Mouse (Mus musculus) stomach, postnatal 0 days (tissue): ENCODE measurements at regions not wholly inside any gene's neighbourhood (a gene's known extent, or its start where the extent isn't known, plus 50 kb on each side); places are given as distances from the start of the nearest gene placed in this dataset.

Experiments used
- CTCF ChIP-seq: IDR thresholded peaks from 2 replicates; pipeline ENCODE4 v1.5.1; 2016; ENCODE audit warnings: antibody characterized with exemption, low read depth, mild to moderate bottlenecking, moderate library complexity
- EP300 ChIP-seq: optimal IDR thresholded peaks from 2 replicates; pipeline ENCODE3; 2016; ENCODE audit warnings: antibody characterized with exemption

DNA sequence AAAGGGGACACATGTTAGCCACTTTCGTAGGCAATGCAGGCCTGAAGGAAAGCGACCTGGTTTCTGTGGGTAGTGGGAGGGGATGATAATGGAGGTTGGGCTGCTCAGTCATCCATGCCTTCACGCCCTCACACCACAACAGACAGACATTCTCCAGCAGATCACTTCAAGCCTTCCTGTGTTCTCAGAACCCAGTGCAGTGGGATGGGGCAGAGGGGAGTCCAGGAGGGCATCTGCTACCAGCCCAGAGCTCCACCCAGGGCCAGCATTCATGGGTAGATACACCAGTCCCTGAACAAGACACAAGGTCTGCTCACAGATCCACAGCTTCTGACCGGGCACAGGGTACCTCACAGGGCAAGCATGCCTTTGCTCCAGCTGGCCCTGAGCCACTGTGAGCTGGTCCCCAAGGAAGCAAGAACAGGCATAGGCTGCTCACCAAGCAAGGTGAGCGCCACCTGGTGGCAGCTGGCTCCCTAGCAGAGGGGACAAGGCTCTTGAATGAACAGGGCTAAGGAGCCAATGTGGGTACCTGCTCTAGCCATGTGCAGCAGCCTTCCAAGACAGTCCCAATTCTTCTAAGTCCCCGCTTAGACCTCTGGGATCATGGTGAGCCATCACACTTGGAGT is 62.2 kb upstream of the Nkx1-1 start:
- TF ChIP-seq CTCF (peak; percentile 92), EP300 (no peak)
